Mouse (Mus musculus): ENCODE results near the gene Prrt4.

DNA sequence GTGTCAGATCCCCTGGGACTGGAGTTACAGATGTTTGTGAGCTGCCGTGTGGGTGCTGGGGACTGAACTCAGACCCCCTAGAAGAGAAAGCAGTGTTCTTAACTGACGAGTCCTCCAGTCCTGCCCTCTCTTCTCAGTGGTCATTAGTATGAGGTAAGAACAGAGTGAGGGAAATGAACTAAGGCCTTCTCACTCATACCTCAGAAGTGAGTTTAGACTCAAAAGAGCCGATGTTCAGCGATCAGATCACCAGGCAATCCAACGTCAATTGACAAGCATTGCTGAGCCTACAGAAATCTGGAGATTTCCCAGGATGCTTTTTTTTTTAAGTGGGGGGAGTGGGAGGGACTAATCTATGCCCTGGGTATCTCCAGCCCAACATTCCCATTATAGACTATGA is 23.1 kb downstream of the Prrt4 start:
- TF ChIP-seq CTCF (IDR thresholded peaks at IDR 0.05; ENCODE audit: low read depth), result no peak
- no peak for TF ChIP-seq EP300 (optimal IDR thresholded peaks at IDR 0.05)

Measured in stomach, postnatal 0 days (tissue).